Mouse (Mus musculus) intestine, postnatal 0 days (tissue): ENCODE measurements around the gene Pih1d1. TPM values are rescaled to one million over a fixed set of nuclear protein-coding genes. Genes with fewer than 3 reads are reported as not detected.

Experiments used
- ATAC-seq: fragments of 200-750 bp; cut with Nextera tagmentation; 2 replicates; pipeline ENCODE4 v1.8.0; 2017; ENCODE audit warnings: mild to moderate bottlenecking, moderate TSS enrichment, moderate library complexity
- H3K27ac ChIP-seq: fragments of 300-500 bp; sonication (generic); 2 replicates; pipeline ENCODE4 v1.5.1; 2014; ENCODE audit warnings: mild to moderate bottlenecking, low read depth, low read length, moderate library complexity
- H3K27me3 ChIP-seq: fragments of 300-500 bp; sonication (generic); replicated peaks from 2 replicates; pipeline ENCODE4 v1.6.1; 2014; ENCODE audit warnings: low read length, mixed read lengths; ENCODE audit not compliant: control insufficient read depth, insufficient read depth
- H3K36me3 ChIP-seq: fragments of 300-500 bp; sonication (generic); 2 replicates; pipeline ENCODE4 v1.6.1; 2014; ENCODE audit warnings: mild to moderate bottlenecking, moderate library complexity; ENCODE audit not compliant: control insufficient read depth, insufficient read depth
- H3K4me1 ChIP-seq: fragments of 300-500 bp; sonication (generic); replicated peaks from 2 replicates; pipeline ENCODE4 v1.6.1; 2014; ENCODE audit warnings: antibody characterized with exemption, low read length, mixed read lengths; ENCODE audit not compliant: control insufficient read depth, insufficient read depth
- H3K4me2 ChIP-seq: fragments of 300-500 bp; sonication (generic); replicated peaks from 2 replicates; pipeline ENCODE4 v1.6.1; 2014; ENCODE audit warnings: low read depth, mild to moderate bottlenecking, moderate library complexity
- H3K4me3 ChIP-seq: fragments of 300-500 bp; sonication (generic); 2 replicates; pipeline ENCODE4 v1.5.1; 2014; ENCODE audit warnings: low read depth, low read length
- H3K9ac ChIP-seq: fragments of 300-500 bp; sonication (generic); 2 replicates; pipeline ENCODE4 v1.6.1; 2014; ENCODE audit warnings: mild to moderate bottlenecking, low read depth, low read length
- H3K9me3 ChIP-seq: fragments of 300-500 bp; sonication (generic); 2 replicates; pipeline ENCODE4 v1.6.1; 2016; ENCODE audit warnings: mixed run types; ENCODE audit not compliant: control insufficient read depth
- CTCF ChIP-seq: sonication (generic); IDR thresholded peaks from 2 replicates; pipeline ENCODE4 v1.5.1; 2016; ENCODE audit warnings: low read depth, mild to moderate bottlenecking, control low read depth, antibody characterized with exemption, moderate library complexity
- WGBS: fragments of 180-500 bp; shearing (Covaris S2); extraction: QIAGEN DNeasy Blood & Tissue Kit; methylation state at CpG from one replicate; pipeline ENCODE4 v1.1.7; 2014; 5-methylcytosine and 5-hydroxymethylcytosine counted together
- polyA plus RNA-seq: library from polyadenylated mRNA; unstranded; fragments of >200 nt; fragmentation: Nextera tagmentation; extraction: Ambion mirVana; gene quantifications from 2 replicates; pipeline ENCODE4 v1.2.1, GENCODE M21; 2015

Pih1d1 gene
- polyA plus RNA-seq, 1 experiment from 2014 or later, result 64.7 TPM

- Histone ChIP-seq H3K36me3 (peaks cover 23% of the 10 kb centered on the region), H3K9ac (no peak overlapping the region), H3K4me2 (peak overlapping the region; percentile 85), H3K9me3 (no peaks in the 10 kb centered on the region), H3K27ac (peak overlapping the region; percentile 77; the same call in 1 of the 2 replicates), H3K27me3 (no peaks in the 10 kb centered on the region), H3K4me1 (0 out of 2 replicates have a peak, but pooled peaks cover 3% of the 10 kb centered on the region), H3K4me3 (peak overlapping the region; percentile 93; the same call in 1 of the 2 replicates)
- TF ChIP-seq CTCF, result no peak
- ATAC-seq, result no peak
- 68% methylated on average over 15 of the region's 15 CpGs for WGBS
Measured at GRCm38 (mm10) chr7:45129776-45130512, 24.2 kb upstream of the Pih1d1 start.

DNA sequence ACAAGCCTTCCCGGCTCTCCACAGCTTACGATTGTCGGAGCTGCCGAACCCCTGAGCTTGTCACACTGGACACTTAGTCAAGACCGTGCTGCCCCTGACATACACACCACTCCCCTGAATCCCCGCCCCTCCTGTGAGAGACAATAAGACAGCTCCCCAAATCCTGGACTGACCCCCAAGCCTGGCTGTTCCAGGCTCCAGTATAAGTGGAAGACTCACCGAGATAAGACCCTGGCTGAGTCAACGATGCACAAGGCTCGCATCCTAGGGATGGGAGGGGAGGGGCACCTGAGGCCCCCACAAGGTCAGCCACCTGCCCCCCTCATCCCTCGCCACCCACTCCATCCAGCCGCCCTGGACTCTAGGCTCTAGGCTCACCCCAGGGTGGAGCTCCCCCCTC is 22.3 kb upstream of the Pih1d1 start:
- H3K4me1 ChIP-seq, result no peaks in the 10 kb centered on the region
- ATAC-seq, result no peak
- 78% methylated on average over 11 of the region's 11 CpGs for WGBS
- no peak overlapping the region for H3K27ac ChIP-seq
- no peaks in the 10 kb centered on the region for H3K9me3 ChIP-seq
- no peak overlapping the region for H3K4me3 ChIP-seq
- H3K27me3 ChIP-seq, result no peaks in the 10 kb centered on the region
- TF ChIP-seq CTCF, result no peak
- no peak overlapping the region for H3K4me2 ChIP-seq
- no peak overlapping the region for H3K9ac ChIP-seq
- H3K36me3 ChIP-seq, result peaks cover 4% of the 10 kb centered on the region

GRCm38 (mm10) chr7:45133446-45134159 is 20.5 kb upstream of the Pih1d1 start:
- peak; percentile 56 for TF ChIP-seq CTCF
- Histone ChIP-seq H3K4me3 (no peak overlapping the region), H3K9ac (no peak overlapping the region), H3K27ac (no peak overlapping the region), H3K4me1 (no peaks in the 10 kb centered on the region), H3K9me3 (no peaks in the 10 kb centered on the region), H3K36me3 (no peaks in the 10 kb centered on the region), H3K4me2 (no peak overlapping the region), H3K27me3 (no peaks in the 10 kb centered on the region)
- ATAC-seq, result no peak
- WGBS, result 86% methylated on average over 8 of the region's 8 CpGs

DNA sequence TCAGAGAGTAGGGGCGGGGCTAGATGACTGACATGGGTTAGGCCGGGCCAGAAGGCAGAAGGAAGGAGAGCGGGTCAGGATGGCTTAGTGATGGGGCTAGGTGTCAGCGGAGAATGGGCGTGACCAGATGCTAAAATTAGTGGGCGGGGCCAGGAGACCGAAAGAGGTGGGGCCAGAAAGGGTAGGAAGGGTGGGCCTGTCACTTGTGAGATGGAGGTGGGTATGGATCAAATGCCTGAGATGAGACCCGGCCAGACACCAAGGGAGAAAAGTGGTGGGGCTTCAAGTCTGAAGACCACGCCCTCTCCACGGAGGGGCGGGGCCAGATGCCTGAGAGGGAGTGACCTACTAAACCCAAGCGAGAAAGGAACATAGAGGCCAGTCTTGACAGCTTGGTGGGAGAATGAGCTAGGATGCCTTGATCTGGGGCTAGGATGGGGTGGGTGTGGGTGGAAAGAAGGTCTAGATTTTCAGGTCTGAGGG is 19.5 kb upstream of the Pih1d1 start:
- Histone ChIP-seq H3K4me2 (no peak overlapping the region), H3K27me3 (no peaks in the 10 kb centered on the region)
- no peak for TF ChIP-seq CTCF

GRCm38 (mm10) chr7:45135370-45135769 is 18.7 kb upstream of the Pih1d1 start:
- Histone ChIP-seq H3K4me1 (no peaks in the 10 kb centered on the region), H3K9ac (0 out of 2 replicates have a peak overlapping the region, but pooled peaks have one; percentile 53), H3K36me3 (no peaks in the 10 kb centered on the region), H3K4me3 (peak overlapping the region; percentile 64; the same call in 1 of the 2 replicates), H3K4me2 (peak overlapping the region; percentile 85), H3K27me3 (no peaks in the 10 kb centered on the region), H3K9me3 (no peaks in the 10 kb centered on the region), H3K27ac (no peak overlapping the region)
- 90% methylated on average over 3 of the region's 3 CpGs for WGBS
- no peak for ATAC-seq
- TF ChIP-seq CTCF, result no peak

More for the DNA sequence above, 19.5 kb upstream of the Pih1d1 start:
- Histone ChIP-seq H3K36me3 (no peaks in the 10 kb centered on the region), H3K9ac (no peak overlapping the region), H3K9me3 (no peaks in the 10 kb centered on the region), H3K4me3 (no peak overlapping the region), H3K27ac (no peak overlapping the region), H3K4me1 (no peaks in the 10 kb centered on the region)
- WGBS, result 20% methylated on average over 12 of the region's 12 CpGs
- no peak for ATAC-seq

DNA sequence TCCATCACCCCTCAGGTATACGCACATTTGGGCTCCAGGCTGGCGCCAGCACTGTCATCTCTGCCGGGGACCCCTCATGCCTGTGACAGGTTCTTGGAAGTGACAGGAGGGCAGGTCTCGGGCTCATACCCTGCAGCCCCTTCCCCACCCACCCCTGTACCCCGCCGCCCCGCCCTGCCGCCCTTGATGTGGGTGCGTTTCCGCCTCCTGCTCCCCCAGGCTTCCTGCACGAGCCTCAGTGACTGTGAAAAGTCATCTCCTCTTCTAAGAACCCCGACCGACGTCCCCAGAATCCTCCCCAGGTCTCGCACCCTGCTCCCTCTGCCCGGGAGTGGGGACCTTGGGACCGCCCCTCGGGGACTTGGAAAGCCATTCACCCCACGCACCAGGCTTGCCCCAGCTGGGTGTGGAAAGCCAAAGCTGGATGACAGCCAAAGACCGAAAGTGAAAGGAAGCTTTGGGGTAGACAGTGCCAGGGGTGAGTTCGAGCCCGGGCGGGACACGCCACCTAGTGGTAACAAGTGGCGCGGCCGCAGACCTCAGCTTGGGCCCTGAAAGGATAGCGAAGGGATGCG is 18.0 kb upstream of the Pih1d1 start, which contains the start of the genes Gm45713 and Flt3l:
Gm45713 (minus strand) TSS at position 239 of the 575 bp plus-strand sequence.
Flt3l (minus strand) TSS at position 440 of the 575 bp plus-strand sequence.
- Histone ChIP-seq H3K27ac (peak within 1 kb of the TSS; percentile 35; the same call in 1 of the 2 replicates), H3K4me1 (no peaks in the 10 kb centered on the region), H3K4me2 (peak within 1 kb of the TSS; percentile 85), H3K9me3 (no peaks in the 10 kb centered on the region), H3K4me3 (peak within 1 kb of the TSS; percentile 64), H3K36me3 (0 out of 2 replicates have a peak, but pooled peaks cover 2% of the 10 kb centered on the region), H3K27me3 (no peaks in the 10 kb centered on the region), H3K9ac (peak within 1 kb of the TSS; percentile 53)
- WGBS, result 4% methylated on average over 29 of the region's 29 CpGs
- peak; percentile 80 for ATAC-seq
- peak; percentile 98 for TF ChIP-seq CTCF
